Mouse (Mus musculus): Measurements from ENCODE around the gene Zfp189. TPM values are rescaled to one million over a fixed set of nuclear protein-coding genes. Genes with fewer than 3 reads are reported as not detected.

The Zfp189 gene
- total and polyA plus RNA-seq, 2 experiments: 1.5 to 6.4 TPM

- H3K4me3 ChIP-seq (ENCODE audit: insufficient read depth, low read depth, low read length): no peak overlapping the region
- no peak overlapping the region for H3K27ac ChIP-seq (replicated peaks; ENCODE audit: insufficient read depth, low read depth, low read length)
- peaks cover 10% of the 10 kb centered on the region for H3K4me1 ChIP-seq (ENCODE audit: control insufficient read depth, insufficient read depth, low read length)
- peaks cover 11% of the 10 kb centered on the region for H3K36me3 ChIP-seq (ENCODE audit: control insufficient read depth, insufficient read depth, low read length)
- 81% methylated on average over 9 of the region's 9 CpGs for WGBS
- no peak for DNase-seq (ENCODE audit: extremely low read depth, low read depth, low spot score)
- no peaks in the 10 kb centered on the region for H3K27me3 ChIP-seq (ENCODE audit: control insufficient read depth, insufficient read depth, low read length)
- H3K9ac ChIP-seq (ENCODE audit: low read depth, low read length): no peak overlapping the region
- peaks cover 22% of the 10 kb centered on the region; the same call in 1 of the 2 replicates for H3K79me2 ChIP-seq (ENCODE audit: control insufficient read depth, insufficient read depth, low read length)
- no peak for TF ChIP-seq POLR2A (IDR thresholded peaks at IDR 0.05; ENCODE audit: extremely low read depth, insufficient read depth, low read length)
- no peak for TF ChIP-seq CTCF (IDR thresholded peaks at IDR 0.05; ENCODE audit: low read depth, low read length)
Observed at GRCm38 (mm10) chr4:49522576-49522975, 1.6 kb downstream of the Zfp189 start.

GRCm38 (mm10) chr4:49535036-49535435, 14.1 kb downstream of the Zfp189 start:
- H3K27me3 ChIP-seq (ENCODE audit: control insufficient read depth, insufficient read depth, low read length): no peaks in the 10 kb centered on the region
- WGBS: 39% methylated on average over 3 of the region's 3 CpGs
- H3K4me3 ChIP-seq (ENCODE audit: insufficient read depth, low read depth, low read length): no peak overlapping the region
- H3K79me2 ChIP-seq (ENCODE audit: control insufficient read depth, insufficient read depth, low read length): no peaks in the 10 kb centered on the region
- H3K4me1 ChIP-seq (ENCODE audit: control insufficient read depth, insufficient read depth, low read length): no peaks in the 10 kb centered on the region
- peaks cover 47% of the 10 kb centered on the region for H3K36me3 ChIP-seq (ENCODE audit: control insufficient read depth, insufficient read depth, low read length)
- H3K27ac ChIP-seq (replicated peaks; ENCODE audit: insufficient read depth, low read depth, low read length): no peak overlapping the region
- TF ChIP-seq CTCF (IDR thresholded peaks at IDR 0.05; ENCODE audit: low read depth, low read length): no peak
- TF ChIP-seq POLR2A (IDR thresholded peaks at IDR 0.05; ENCODE audit: extremely low read depth, insufficient read depth, low read length): no peak
- peak; percentile 84 for DNase-seq (ENCODE audit: extremely low read depth, low read depth, low spot score)
- H3K9ac ChIP-seq (ENCODE audit: low read depth, low read length): no peak overlapping the region

DNA sequence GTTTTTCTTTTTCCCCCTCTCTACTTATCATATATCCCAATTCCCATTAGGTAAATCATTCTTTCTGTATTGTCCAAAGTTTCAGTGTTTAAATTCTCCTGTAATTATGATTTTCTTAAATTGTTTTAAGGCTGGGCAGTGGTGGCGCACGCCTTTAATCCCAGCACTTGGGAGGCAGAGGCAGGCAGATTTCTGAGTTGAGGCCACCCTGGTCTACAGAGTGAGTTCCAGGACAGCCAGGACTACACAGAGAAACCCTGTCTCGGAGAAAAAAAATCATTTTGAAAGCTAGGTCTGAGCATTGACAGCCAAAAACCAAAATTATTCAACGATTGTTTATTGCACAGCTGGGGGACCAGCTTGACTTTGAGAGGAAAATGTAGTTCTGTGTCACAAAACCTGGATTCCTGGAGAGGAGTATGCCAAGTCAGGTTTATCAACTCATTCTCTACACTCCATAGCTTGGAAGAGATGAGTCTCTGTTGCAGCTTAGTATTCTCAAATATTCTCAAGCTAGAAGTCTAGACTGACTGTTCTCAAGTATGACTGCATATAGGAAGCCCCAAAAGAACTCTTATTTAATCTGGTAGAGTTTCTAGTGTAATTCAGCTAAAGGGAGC, 14.8 kb downstream of the Zfp189 start:
- Histone ChIP-seq H3K27me3 (ENCODE audit: control insufficient read depth, insufficient read depth, low read length) (no peaks in the 10 kb centered on the region), H3K4me3 (ENCODE audit: insufficient read depth, low read depth, low read length) (no peak overlapping the region), H3K9ac (ENCODE audit: low read depth, low read length) (no peak overlapping the region), H3K36me3 (ENCODE audit: control insufficient read depth, insufficient read depth, low read length) (peaks cover 45% of the 10 kb centered on the region), H3K27ac (replicated peaks; ENCODE audit: insufficient read depth, low read depth, low read length) (no peak overlapping the region), H3K4me1 (ENCODE audit: control insufficient read depth, insufficient read depth, low read length) (no peaks in the 10 kb centered on the region), H3K79me2 (ENCODE audit: control insufficient read depth, insufficient read depth, low read length) (no peaks in the 10 kb centered on the region)
- TF ChIP-seq POLR2A (IDR thresholded peaks at IDR 0.05; ENCODE audit: extremely low read depth, insufficient read depth, low read length) (no peak), CTCF (IDR thresholded peaks at IDR 0.05; ENCODE audit: low read depth, low read length) (no peak)
- DNase-seq (ENCODE audit: extremely low read depth, low read depth, low spot score): peak; percentile 76
- WGBS: 50% methylated on average over 4 of the region's 4 CpGs

DNA sequence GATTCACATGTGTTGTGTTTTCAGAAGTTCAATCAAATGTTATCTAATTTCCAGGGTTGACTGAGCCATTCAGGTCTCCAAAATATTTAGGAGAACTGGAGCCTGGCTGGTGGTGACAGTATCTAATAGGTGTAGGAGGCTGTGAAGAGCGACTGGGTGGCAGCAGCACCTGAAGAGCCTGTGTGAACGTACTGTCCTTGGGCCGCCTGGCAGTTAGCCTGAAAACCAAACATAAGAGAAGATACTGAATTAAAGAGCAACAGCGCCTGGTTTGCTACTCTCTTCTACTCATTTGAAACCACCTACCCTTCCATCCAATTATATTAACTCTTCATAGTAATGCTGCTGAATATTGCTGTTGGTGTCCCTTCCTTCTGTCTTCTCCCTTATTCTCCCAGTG, 15.7 kb downstream of the Zfp189 start:
- peak; percentile 67 for DNase-seq (ENCODE audit: extremely low read depth, low read depth, low spot score)
- no peaks in the 10 kb centered on the region for H3K27me3 ChIP-seq (ENCODE audit: control insufficient read depth, insufficient read depth, low read length)

DNA sequence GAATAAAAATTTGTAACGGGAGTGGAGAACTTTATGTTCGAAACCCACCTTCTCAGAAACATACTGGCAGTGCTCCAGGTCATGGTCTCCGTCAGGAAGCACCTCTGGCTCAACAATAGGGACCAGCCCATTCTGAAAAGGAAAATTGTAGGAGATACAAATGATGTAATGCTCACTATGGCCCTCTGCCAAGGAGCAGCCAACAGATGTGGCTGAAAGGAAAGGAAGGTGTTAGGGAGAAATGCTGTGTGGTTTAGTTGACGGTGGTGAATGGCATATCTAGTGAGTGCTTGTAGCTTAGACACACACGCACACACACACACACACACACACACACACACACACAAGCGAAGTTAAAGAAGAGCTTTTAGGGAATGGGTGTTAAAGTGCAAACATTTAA, 18.7 kb downstream of the Zfp189 start:
- Histone ChIP-seq H3K4me3 (ENCODE audit: insufficient read depth, low read depth, low read length) (no peak overlapping the region), H3K4me1 (ENCODE audit: control insufficient read depth, insufficient read depth, low read length) (peaks cover 16% of the 10 kb centered on the region; the same call in 1 of the 2 replicates), H3K36me3 (ENCODE audit: control insufficient read depth, insufficient read depth, low read length) (peaks cover 82% of the 10 kb centered on the region), H3K27me3 (ENCODE audit: control insufficient read depth, insufficient read depth, low read length) (no peaks in the 10 kb centered on the region), H3K27ac (replicated peaks; ENCODE audit: insufficient read depth, low read depth, low read length) (no peak overlapping the region), H3K79me2 (ENCODE audit: control insufficient read depth, insufficient read depth, low read length) (no peaks in the 10 kb centered on the region), H3K9ac (ENCODE audit: low read depth, low read length) (no peak overlapping the region)
- no peak for TF ChIP-seq CTCF (IDR thresholded peaks at IDR 0.05; ENCODE audit: low read depth, low read length)
- no peak for TF ChIP-seq POLR2A (IDR thresholded peaks at IDR 0.05; ENCODE audit: extremely low read depth, insufficient read depth, low read length)
- 49% methylated on average over 6 of the region's 6 CpGs for WGBS
- peak; percentile 58 for DNase-seq (ENCODE audit: extremely low read depth, low read depth, low spot score)

More for the DNA sequence above, 15.7 kb downstream of the Zfp189 start:
- H3K79me2 ChIP-seq (ENCODE audit: control insufficient read depth, insufficient read depth, low read length): no peaks in the 10 kb centered on the region
- TF ChIP-seq CTCF (IDR thresholded peaks at IDR 0.05; ENCODE audit: low read depth, low read length) (no peak), POLR2A (IDR thresholded peaks at IDR 0.05; ENCODE audit: extremely low read depth, insufficient read depth, low read length) (no peak)
- peak overlapping the region; percentile 41; the same call in 1 of the 2 replicates for H3K27ac ChIP-seq (replicated peaks; ENCODE audit: insufficient read depth, low read depth, low read length)
- no peak overlapping the region for H3K9ac ChIP-seq (ENCODE audit: low read depth, low read length)
- H3K36me3 ChIP-seq (ENCODE audit: control insufficient read depth, insufficient read depth, low read length): peaks cover 53% of the 10 kb centered on the region
- H3K4me3 ChIP-seq (ENCODE audit: insufficient read depth, low read depth, low read length): no peak overlapping the region
- no peaks in the 10 kb centered on the region for H3K4me1 ChIP-seq (ENCODE audit: control insufficient read depth, insufficient read depth, low read length)
- 29% methylated on average over 4 of the region's 4 CpGs for WGBS

DNA sequence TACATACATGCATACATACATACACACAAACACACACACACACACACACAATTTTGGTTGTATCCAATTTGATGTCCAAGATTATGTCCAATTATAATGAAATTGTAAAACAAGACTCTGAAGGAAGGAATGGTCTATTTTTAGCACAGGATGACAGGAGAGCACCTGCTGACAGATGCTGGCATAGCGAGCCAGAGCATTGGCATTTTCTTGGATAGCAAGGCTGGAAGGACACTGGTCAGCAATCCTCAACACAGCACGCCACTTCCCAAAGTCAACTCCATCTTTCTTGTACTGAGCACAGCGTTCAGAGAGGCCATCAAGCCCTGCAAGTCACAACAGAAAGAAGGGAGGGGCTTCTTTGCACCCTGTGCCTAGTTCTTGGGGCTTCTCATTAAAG, 20.0 kb downstream of the Zfp189 start:
- no peaks in the 10 kb centered on the region for H3K79me2 ChIP-seq (ENCODE audit: control insufficient read depth, insufficient read depth, low read length)
- H3K9ac ChIP-seq (ENCODE audit: low read depth, low read length): no peak overlapping the region
- TF ChIP-seq CTCF (IDR thresholded peaks at IDR 0.05; ENCODE audit: low read depth, low read length): no peak
- no peak for TF ChIP-seq POLR2A (IDR thresholded peaks at IDR 0.05; ENCODE audit: extremely low read depth, insufficient read depth, low read length)
- H3K36me3 ChIP-seq (ENCODE audit: control insufficient read depth, insufficient read depth, low read length): peaks cover 93% of the 10 kb centered on the region
- no peak overlapping the region for H3K27ac ChIP-seq (replicated peaks; ENCODE audit: insufficient read depth, low read depth, low read length)
- DNase-seq (ENCODE audit: extremely low read depth, low read depth, low spot score): peak; percentile 68
- H3K27me3 ChIP-seq (ENCODE audit: control insufficient read depth, insufficient read depth, low read length): no peaks in the 10 kb centered on the region
- H3K4me1 ChIP-seq (ENCODE audit: control insufficient read depth, insufficient read depth, low read length): peaks cover 16% of the 10 kb centered on the region; the same call in 1 of the 2 replicates
- WGBS: 33% methylated on average over 3 of the region's 3 CpGs
- H3K4me3 ChIP-seq (ENCODE audit: insufficient read depth, low read depth, low read length): no peak overlapping the region
